Mouse (Mus musculus) T-helper 17 cell (primary cell): Measurements from ENCODE around the gene Pelp1.

Experiments
- in situ Hi-C, 2 experiments: fragments of 300-600 bp; cut with MboI, MseI; formaldehyde crosslinking; loops; 1 replicate in 1 of 2; 2 replicates in 1 of 2; pipeline ENCODE4 v1.15.1; 2025; ENCODE audit warnings: high pct_unique_total_duplicates in 2 of 2

The Pelp1 gene

DNA sequence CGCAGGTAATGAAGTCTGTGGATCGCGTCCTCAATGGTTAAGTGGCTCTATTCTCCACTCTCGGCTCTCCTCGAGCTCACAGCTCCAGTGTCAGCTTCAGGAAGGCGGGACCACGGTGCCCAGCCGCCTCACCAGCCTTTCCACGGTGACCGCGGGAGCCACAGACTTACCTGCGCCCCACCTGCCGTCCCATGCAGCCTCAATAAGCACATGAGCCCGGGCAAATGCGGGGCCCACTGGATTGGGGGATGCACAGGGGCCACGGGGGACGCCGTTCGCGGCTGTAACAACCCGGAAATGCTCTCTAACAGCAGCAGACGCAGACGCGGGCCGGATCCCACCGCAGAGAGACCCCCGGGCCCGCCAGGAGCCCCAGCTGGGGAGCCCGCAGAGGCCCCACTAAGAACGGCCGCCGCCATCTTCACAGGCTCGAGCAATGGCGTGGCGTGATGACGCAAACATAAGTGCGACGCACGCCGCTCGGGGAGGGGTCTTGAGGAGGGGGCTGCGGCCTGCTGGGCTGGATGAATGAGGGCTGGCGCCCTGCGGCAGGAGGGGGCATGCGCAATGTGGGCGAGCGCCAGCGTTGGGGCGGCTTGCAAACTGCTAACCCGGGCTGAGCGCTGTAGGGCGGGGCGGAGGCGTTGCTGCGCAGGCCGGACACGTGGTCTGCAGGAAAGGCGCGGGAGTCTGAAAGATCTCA, at the start of gene Pelp1:
Gene Pelp1, minus strand, starts transcription at position 438 of the 703 bp plus-strand sequence.
- in situ Hi-C loops: loop anchor here in 1 of 2 experiments (5.0 kb wide), 2 partner anchors 103 to 198 kb away; partner anchors contain the start of gene Vmo1

DNA sequence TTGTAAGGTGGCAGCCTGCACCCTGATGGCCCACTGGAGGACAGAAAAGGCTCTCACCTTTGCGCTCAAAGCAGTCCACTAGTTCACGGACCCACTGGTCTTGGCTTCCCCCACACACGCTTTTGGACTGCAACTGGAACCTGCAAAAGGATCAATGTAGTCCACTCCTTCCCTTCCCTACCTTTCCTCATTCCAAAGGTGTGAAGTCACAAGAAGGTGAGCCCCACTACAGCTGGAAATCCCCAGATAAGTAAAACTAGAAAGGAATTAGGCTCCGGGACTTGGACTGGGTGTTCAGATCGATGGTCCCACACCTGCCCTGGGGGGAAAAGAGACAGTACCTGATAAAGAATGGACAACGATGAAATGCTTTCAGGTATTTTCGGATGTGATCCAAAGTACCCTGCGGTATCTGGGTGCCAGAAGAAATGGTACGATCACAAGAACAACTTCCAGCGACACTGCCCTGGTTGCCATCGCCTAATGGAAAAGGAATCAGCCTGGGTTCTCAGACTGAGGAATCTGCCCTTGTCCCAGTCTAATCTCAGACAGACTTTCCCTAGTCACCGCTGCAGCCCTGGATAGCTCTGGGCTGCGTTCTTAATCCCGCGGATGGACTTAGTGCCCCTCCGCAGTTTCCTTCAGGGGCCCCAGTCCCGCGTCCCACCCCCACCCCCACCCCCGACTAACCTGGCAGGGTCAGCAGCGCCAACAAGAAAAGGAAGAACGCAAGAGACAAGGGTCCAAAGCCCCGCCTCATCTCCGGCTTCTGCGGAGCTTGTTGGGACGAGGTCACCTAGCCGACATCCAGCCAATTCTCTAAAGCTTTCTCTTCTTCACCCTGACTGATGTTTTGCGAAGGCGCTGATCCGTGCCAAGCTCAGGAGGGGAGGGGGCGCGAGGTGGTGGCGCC, 49.1 kb upstream of the Pelp1 start, which contains the start of gene Zmynd15:
Gene Zmynd15, plus strand, starts transcription at position 746 of the 913 bp plus-strand sequence.
- in situ Hi-C loops: no loop called here

DNA sequence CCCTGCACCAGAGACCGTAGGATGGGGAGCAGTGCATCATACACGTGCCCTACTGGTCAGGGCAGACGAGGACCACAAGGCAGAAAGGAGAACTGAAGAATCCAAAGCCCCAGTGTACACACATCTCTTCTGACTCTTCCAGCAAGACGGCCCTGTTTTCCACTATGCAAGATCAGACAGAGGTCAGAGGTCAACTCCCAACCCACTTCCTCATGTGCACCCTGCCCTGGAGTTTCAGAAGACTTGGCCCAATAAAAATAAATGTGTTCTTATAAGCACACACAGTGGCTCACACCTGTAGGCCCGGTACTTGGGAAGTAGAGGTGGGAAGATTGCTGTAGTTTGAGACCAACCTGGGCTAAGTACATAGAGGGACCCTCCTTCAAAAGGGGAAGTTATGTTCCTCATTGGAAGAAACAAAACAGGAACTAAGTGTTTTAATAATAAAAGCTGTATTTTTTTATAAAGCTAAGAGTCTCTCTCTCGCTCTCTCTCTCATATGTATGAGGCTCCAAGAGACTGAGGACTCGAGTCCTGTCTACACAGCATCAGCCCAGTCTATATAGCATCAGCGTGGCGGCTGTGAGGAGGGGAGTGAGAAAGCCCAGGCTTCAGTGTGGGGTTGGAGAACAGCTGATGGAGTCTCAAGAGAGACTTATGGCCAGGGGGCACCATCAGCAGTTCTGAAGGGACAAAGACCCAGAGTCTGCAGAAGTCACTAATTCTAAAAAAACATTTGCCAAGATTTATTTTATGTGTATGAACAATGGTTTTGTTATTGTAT, 43.6 kb upstream of the Pelp1 start:
- in situ Hi-C loops: no loop called here

DNA sequence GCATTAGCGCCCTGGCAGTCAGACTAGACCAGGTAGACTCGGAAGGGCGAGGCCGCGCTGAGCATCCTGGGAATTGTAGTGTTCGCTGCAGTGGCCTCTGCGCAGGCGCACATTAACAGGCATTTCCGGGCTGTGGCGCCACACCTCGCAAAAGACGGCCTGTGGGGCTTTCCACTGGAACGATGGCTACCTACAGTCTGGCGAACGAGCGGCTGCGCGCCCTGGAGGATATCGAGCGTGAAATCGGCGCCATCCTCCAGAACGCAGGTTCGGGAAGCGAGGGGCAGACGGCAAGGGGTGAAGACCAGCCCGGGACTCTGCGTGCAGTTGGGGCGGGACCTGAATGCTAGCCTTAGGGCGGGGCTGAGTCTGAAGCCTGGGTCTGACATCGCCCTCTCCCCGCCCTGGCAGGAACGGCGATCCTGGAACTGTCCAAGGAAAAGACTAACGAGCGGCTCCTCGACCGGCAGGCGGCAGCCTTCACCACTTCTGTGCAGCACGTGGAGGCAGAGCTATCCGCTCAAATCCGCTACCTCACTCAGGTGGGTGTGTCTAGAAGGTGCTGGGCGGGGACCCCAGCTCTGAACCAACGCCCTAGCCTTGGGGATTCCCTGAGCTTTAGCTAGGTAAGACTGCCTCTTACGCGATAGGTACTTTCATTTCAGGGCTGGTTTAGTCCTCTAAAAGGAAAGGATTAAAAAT, 42.1 kb upstream of the Pelp1 start, which contains the start of gene Med11:
Gene Med11, plus strand, starts transcription at position 123 of the 702 bp plus-strand sequence.
- in situ Hi-C loops: no loop called here

DNA sequence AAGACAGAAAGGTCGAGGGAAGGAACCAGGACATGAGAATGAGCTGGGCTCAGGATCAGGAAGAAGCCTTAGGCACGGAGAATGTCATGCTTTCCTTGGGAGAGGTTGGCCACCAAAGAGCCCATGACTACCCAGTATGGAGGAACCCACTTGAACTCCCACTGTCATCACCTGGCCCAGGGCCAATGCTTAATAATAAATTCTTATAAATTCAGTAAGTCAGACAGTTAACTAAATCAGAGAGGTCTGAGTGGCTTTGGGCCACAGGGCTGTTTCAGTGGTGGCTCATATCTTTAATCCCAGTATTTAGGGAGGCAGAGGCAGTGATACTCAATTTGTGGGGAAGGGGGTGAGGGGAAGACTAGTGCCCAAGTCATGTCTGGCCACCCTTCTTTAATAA, 41.1 kb upstream of the Pelp1 start:
- in situ Hi-C loops: no loop called here

DNA sequence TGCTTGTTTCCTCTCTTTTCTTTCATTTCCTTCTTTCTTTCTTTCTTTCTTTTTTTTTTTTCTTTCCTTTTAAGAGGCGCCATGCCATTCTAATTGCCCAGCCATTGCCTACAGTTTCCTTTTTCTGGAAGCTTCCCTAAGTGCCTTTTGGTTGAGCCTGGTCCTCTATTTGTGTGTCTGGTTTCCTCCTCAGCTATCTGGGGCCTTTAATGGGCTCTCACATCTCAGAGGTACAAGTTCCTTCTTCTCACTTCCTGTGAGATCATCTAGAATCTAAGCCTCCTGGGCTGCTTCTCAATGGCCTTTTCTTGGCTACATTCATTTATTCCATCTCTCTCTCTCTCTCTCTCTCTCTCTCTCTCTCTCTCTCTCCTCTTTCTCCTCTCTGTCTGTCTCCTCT, 37.5 kb upstream of the Pelp1 start:
- in situ Hi-C loops: no loop called here

DNA sequence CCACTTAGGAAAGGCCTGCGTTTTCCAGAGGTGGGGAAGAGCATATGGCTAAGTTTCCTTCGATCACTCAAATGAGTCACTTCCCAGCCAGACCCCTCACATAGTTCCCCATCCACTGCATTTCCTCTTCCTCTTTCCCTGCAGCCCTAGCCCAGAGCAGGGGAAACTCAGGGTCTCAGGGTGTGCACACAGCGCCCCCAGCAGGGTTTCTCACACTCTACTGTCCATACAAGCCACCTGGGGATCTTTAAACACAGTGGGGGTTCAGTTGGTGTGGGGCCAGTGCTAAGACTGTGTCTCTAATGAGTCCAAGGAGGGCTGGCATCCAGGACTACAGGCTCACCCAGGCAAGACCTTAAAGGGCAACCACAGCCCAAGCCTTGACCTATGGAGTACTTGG, 36.9 kb upstream of the Pelp1 start:
- in situ Hi-C loops: no loop called here

DNA sequence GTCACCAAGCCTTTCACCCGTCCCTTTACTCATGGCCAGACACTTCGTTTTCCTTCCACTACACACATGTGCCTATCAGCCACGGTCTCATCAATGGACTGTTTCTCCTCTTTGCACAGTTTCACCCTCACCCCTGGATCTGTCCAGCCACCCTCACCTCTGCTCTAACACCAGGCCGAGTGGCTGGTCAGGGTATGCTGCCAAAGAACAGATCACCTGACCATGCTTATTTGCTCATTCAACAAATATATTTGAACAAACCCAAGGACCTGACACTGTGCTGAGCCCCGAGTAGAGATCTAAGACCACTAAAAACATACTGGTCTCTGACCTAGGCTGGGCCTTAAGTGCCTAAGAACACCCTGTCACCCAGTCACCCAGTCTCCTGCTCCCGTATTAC, 34.8 kb upstream of the Pelp1 start:
- in situ Hi-C loops: no loop called here

DNA sequence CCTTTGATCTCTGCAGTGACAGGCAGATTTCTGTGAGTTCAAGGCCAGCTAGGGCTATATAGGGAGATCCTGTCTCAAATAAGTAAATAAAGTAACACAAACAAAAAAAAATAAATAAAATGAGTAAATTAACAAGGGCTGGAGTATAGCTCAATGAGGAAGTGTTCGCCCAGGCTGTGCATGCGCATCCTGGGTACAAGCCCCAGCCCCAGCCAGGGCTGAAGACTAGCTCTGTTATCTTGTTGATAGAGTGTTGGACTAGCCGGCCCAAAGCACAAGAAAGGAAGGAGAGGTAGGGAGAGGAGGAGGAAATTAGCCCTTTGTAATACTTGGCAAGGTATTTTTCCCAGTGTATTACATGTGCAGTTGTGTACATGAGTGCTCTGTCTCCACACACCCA, 34.1 kb upstream of the Pelp1 start:
- in situ Hi-C loops: no loop called here

DNA sequence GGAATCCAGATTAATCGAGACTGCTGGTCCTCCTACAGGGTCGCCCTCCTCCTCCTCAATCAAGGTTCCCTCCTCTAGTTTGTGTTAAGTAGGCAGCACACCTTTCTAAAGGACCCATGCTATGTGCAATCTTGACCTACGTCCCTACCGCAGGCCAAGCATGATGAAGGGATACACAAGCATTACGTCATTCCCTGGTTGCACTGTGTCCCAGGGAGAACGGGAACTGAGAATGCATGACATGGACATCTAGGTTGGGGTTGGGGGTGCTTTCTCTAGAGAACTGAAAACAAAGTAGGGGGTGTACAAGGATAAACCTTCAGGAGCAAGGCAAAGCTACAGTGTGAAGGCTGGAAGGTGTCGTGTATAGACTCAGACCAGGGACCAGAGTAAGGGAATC, 32.1 kb upstream of the Pelp1 start:
- in situ Hi-C loops: no loop called here

DNA sequence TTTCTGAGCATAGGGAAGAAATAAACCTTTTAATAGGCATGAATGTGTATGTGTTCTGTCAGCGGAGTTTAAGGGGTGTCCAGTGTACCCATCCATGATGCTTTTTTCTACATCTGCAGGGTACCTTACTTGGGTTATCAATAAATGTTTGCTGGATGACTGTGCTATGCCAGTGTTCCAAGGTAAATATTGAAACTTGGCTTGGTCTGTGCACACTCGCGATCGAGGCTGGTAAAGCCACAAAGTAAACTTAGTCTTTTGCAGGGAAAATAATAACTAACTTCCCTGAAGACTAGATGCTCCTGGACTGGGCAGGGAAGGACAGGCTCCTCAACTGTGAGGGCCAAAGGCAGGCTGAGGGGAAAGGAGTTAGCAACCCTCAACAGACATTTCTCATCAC, 30.8 kb upstream of the Pelp1 start:
- in situ Hi-C loops: no loop called here

DNA sequence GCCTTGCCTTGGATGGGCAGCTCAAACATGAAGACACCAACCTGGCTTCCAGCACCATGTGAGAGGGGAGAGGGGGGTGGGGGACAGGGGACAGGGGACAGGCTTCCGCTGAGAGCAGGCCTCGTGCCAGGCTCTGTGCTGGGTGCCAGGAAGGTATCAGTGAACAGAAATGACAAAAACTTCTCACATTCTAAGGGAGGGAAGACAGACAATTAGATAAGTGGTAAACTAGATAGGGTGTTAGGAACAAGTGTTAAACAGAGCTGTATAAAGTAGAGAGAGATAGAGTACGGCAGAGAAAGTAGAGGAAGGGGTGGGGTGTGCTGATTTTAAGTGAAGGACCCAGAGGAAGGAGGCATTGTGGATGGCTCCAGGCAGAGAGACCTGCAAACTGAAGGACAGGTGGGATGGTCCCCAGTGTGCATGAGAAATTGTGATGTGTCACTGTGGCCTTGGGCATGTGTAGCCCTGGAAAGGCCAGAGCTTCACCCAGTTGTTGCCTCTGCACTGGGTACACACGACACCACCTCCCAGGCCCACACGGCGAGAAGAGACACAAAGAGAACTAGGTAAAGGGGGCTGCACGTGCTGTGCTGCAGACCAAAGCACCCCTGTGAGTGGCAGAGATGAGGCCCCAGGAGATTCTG, 29.0 kb upstream of the Pelp1 start:
- in situ Hi-C loops: loop anchor here in 1 of 2 experiments (5.0 kb wide), 1 partner anchor 178 kb away; the partner anchor contains the start of genes 4930544D05Rik and Chrne

DNA sequence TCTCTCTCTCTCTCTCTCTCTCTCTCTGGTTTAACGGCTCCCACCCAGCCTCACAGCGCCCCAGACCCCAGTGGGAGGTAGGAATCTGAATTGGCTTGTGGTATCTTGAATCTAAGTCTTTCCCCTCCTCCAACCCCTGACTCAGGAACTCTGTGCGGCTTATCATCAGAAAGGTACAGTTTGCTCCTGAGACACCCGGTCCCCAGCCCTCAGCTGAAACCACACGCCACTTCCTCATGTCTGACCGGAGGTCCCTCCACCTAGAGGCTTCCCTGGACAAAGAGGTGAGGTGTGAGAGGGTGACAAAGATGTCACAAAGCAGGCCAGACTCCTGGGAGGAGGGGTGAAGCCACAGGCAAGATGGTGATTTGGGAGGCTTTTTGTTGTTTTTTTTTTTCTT, 27.6 kb upstream of the Pelp1 start:
- in situ Hi-C loops: loop anchor here in 1 of 2 experiments (5.0 kb wide), 1 partner anchor 180 kb away; the partner anchor contains the start of genes 4930544D05Rik and Chrne

DNA sequence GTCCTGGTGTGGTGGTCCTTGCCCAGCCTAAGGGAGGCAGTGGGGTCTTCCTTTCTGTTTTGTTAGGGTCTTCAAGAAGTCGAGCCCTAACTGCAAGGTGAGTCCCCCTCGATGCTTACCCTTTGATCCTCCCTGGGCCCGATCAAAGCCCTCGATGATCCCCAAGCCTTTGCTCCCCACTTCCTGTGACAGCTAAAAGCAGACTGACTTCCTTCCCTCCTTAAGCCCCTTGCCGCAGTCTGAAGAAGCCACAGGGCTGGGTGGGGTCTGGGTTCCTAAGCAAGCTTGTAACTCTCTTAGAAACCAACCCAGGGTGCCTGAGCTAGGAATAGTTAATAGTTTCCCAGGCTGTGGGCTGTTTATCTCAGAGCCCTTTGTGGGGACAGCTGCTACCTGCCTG, 25.6 kb upstream of the Pelp1 start:
- in situ Hi-C loops: loop anchor here in 1 of 2 experiments (5.0 kb wide), 1 partner anchor 182 kb away; the partner anchor contains the start of genes 4930544D05Rik and Chrne

DNA sequence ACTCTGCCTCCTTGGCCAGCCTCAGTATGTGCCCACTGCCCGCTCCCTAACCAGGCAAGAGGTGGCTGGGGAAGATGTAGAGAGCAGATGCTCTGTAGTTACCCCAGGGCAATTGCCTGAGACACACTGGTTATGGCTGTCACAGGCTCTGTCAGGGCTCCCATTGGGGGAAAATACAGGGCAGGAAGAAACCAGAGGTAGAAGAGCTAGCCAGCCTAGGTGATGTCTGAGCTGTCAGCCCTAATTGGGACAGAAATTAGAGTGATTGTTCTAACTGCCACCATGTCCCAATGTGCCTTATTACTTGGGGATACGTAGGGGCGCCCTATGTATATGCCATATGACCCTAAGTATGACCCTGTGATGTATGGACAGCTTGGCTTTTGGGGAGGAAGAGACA, 24.1 kb upstream of the Pelp1 start:
- in situ Hi-C loops: loop anchor here in 1 of 2 experiments (5.0 kb wide), 1 partner anchor 73 kb away; the partner anchor contains the start of gene Tm4sf5

DNA sequence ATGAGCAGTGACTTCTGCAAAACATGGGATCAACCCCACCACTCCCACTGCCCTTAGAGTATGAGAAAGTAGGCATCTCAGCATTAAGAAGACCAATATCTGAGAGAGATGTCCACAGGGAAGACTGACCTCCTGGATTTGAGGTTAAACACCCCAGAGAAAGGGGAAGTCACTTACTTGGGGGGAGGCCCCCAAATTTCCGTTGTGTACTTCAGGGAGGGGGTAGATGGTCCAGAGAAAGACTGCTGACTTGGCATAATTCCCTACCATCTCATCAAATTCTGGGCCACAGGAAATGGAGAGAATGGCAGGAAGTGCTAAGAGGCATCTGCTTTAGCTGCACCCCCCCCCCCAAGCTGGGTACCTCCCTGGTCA, 23.7 kb upstream of the Pelp1 start:
- in situ Hi-C loops: loop anchor here in 1 of 2 experiments (5.0 kb wide), 1 partner anchor 74 kb away; the partner anchor contains the start of gene Tm4sf5

DNA sequence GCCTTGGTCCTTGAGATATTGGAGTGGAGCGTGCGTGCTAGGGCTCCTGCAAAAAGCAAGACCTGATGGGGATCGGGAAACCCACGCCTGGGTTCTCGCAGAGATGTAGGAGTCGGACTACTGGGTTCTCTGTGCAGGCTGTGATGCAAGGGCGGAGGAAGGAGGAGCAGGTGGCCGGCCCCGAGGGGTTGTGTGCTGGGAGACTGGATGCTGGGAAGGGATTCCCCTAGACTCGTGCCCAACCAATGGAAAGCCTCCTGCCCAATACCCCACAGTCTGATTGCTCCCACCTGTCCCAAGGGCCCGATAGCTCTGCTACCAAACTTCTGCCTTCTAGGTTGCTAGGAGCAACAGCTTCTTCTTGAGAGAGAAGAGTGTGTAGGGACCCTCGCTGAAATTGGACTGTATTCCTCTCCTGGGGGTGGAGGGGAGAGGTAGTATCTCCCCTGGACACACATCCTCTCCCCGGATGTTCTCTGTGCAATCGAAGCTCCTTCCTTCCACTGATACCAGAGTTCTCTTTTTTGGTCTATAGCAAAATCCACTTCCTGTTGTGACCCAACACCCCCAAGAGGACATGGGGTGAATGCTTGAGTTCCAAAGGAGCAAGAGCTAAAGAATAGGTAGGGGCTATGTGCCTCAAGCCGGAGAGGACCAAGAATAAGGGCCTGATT, 23.2 kb upstream of the Pelp1 start:
- in situ Hi-C loops: loop anchor here in 1 of 2 experiments (5.0 kb wide), 1 partner anchor 74 kb away; the partner anchor contains the start of gene Tm4sf5

DNA sequence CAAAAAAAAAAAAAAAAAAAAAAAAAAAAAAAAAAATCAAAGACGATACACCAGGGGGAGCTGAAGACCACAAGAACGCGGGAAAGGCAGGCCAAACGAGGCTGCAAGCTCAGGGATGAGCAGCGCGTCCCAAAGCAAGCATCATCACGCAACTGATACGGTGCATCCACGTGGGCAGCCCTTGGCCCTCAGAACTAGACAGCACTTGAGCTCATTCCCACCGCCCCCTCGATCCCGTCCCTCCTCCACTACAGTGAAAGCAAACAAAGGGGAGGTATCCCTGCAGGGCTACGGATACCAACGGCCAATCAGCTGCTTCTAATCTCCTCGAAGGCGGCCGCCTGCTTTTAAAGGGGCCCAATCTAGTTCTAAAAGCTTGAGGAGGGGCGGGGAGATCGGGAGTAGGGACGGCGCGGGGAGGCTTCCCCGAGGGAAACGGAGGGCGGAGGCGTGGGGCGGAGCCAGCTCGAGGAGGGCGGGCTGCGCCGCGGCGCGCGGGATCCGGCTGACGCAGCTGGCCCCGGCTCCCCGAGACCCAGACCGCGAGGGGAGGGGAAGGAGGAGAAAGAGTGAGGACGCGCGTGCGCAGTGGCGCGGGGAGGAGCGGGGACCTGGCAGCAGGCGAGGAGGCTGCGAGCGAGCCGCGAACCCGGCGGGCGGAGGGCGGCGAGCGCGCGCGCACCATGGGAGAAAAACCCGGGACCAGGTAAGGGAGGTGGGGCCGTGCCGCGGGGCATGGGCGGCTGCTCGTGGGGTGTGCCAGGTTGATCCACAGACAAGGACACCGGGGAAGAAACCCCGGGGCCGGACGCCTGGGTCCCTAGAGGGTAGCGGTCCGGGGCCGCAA, 22.4 kb upstream of the Pelp1 start, which contains the start of gene Arrb2:
Gene Arrb2, plus strand, starts transcription at position 588 of the 847 bp plus-strand sequence.
- in situ Hi-C loops: loop anchor here in 1 of 2 experiments (5.0 kb wide), 1 partner anchor 75 kb away; the partner anchor contains the start of gene Tm4sf5
